Mouse (Mus musculus) lung, postnatal 0 days (tissue): Measurements from ENCODE around the gene Tmem38a. TPM values are rescaled to one million over a fixed set of nuclear protein-coding genes. Genes with fewer than 3 reads are reported as not detected.

ENCODE experiments used
- ATAC-seq: fragments of 200-750 bp; cut with Nextera tagmentation; 2 replicates; pipeline ENCODE4 v1.8.0; 2017; ENCODE audit warnings: moderate library complexity
- DNase-seq: peaks from one replicate; pipeline ENCODE4 v3.0.0-alpha.2; 2016; ENCODE audit warnings: low spot score
- H3K27ac ChIP-seq: fragments of 300-500 bp; sonication (generic); 2 replicates; pipeline ENCODE4 v1.5.1; 2014; ENCODE audit warnings: antibody characterized with exemption, mild to moderate bottlenecking, low read length, mixed read lengths
- H3K27me3 ChIP-seq: fragments of 300-500 bp; sonication (generic); replicated peaks from 2 replicates; pipeline ENCODE4 v1.6.1; 2014; ENCODE audit warnings: low read length, mixed read lengths; ENCODE audit not compliant: insufficient read depth
- H3K36me3 ChIP-seq: fragments of 300-500 bp; sonication (generic); 2 replicates; pipeline ENCODE4 v1.6.1; 2014; ENCODE audit warnings: low read length, mixed read lengths; ENCODE audit not compliant: insufficient read depth
- H3K4me1 ChIP-seq: fragments of 300-500 bp; sonication (generic); 2 replicates; pipeline ENCODE4 v1.6.1; 2014; ENCODE audit warnings: antibody characterized with exemption, low read depth, low read length, mixed read lengths; ENCODE audit not compliant: insufficient read depth
- H3K4me2 ChIP-seq: fragments of 300-500 bp; sonication (generic); replicated peaks from 2 replicates; pipeline ENCODE4 v1.6.1; 2014; ENCODE audit warnings: low read depth, mild to moderate bottlenecking, low read length, moderate library complexity, mixed read lengths
- H3K4me3 ChIP-seq: fragments of 300-500 bp; sonication (generic); 2 replicates; pipeline ENCODE4 v1.5.1; 2014; ENCODE audit warnings: low read depth, low read length
- H3K9ac ChIP-seq: fragments of 300-500 bp; sonication (generic); replicated peaks from 2 replicates; pipeline ENCODE4 v1.6.1; 2014; ENCODE audit warnings: low read depth, mild to moderate bottlenecking
- H3K9me3 ChIP-seq: fragments of 300-500 bp; sonication (generic); 2 replicates; pipeline ENCODE4 v1.6.1; 2016; ENCODE audit warnings: low read length, mixed read lengths
- CTCF ChIP-seq: IDR thresholded peaks from 2 replicates; pipeline ENCODE4 v1.5.1; 2016; ENCODE audit warnings: antibody characterized with exemption, mild to moderate bottlenecking
- EP300 ChIP-seq: IDR thresholded peaks from 2 replicates; pipeline ENCODE4 v1.6.1; 2016; ENCODE audit warnings: antibody characterized with exemption, mild to moderate bottlenecking, control low read depth
- WGBS: fragments of 180-500 bp; shearing (Covaris S2); extraction: QIAGEN DNeasy Blood & Tissue Kit; methylation state at CpG from one replicate; pipeline ENCODE4 v1.1.7; 2014; 5-methylcytosine and 5-hydroxymethylcytosine counted together
- microRNA-seq: library from miRNA; unstranded; fragments of <30 nt; microRNA quantifications from one replicate; pipeline ENCODE4, GENCODE M21; 2016
- polyA plus RNA-seq: library from polyadenylated mRNA; unstranded; fragments of >200 nt; fragmentation: Nextera tagmentation; extraction: Ambion mirVana; gene quantifications from 2 replicates; pipeline ENCODE4 v1.2.1, GENCODE M21; 2015

Tmem38a gene
- polyA plus RNA-seq, 1 experiment from 2014 or later: 17.3 TPM

- Histone ChIP-seq H3K9me3 (no peaks in the 10 kb centered on the region), H3K36me3 (no peaks in the 10 kb centered on the region), H3K9ac (no peak overlapping the region), H3K4me1 (no peaks in the 10 kb centered on the region), H3K27me3 (no peaks in the 10 kb centered on the region), H3K4me2 (no peak overlapping the region), H3K27ac (no peak overlapping the region), H3K4me3 (no peak overlapping the region)
- DNase-seq (peak; percentile 24), ATAC-seq (no peak)
- WGBS: 51% methylated on average over 2 of the region's 2 CpGs
- peak; percentile 71 for TF ChIP-seq CTCF
- no peak for TF ChIP-seq EP300
Measured at GRCm38 (mm10) chr8:72590198-72590597, 18.3 kb downstream of the Tmem38a start.

Small RNAs within 50 kb of the gene (microRNA-seq; reads per million reads assigned to microRNA genes)
- not detected for gene Gm28019

Other genes starting within 250 kb of the Tmem38a start
- gene Eps15l1, start 150.6 kb upstream of the Tmem38a start, polyA plus RNA-seq: 25.6 and 25.9 TPM in 2 replicates
- gene Calr3, start 128.2 kb upstream of the Tmem38a start, polyA plus RNA-seq: 1.0 and 1.2 TPM in 2 replicates
- 7.9 and 9.0 TPM in 2 replicates for gene 1700030K09Rik, start 128.2 kb upstream of the Tmem38a start, polyA plus RNA-seq
- 17.3 and 18.8 TPM in 2 replicates for gene Cherp, start 96.8 kb upstream of the Tmem38a start, polyA plus RNA-seq
- 9.8 and 10.5 TPM in 2 replicates for gene Slc35e1, start 79.4 kb upstream of the Tmem38a start, polyA plus RNA-seq
- gene Med26, start 23.8 kb upstream of the Tmem38a start, polyA plus RNA-seq: 9.5 and 9.6 TPM in 2 replicates
- 96.8 and 100 TPM in 2 replicates for gene Smim7, start 967 bp upstream of the Tmem38a start, polyA plus RNA-seq
- gene Nwd1, start 74.7 kb downstream of the Tmem38a start, polyA plus RNA-seq: 0.05 and 0.13 TPM in 2 replicates
- gene Sin3b, start 151.2 kb downstream of the Tmem38a start, polyA plus RNA-seq: 169 and 211 TPM in 2 replicates
- 1.3 and 2.1 TPM in 2 replicates for gene F2rl3, start 189.8 kb downstream of the Tmem38a start, polyA plus RNA-seq